Mouse (Mus musculus) neural tube, embryonic 11.5 days (tissue): ENCODE data around the gene Efcab6. TPM values are rescaled to one million over a fixed set of nuclear protein-coding genes. Genes with fewer than 3 reads are reported as not detected.
A peak's percentile ranks its signal among the peaks of the same experiment; 100 is the strongest.
"Not testable (repeated sequence)": the region's sequence is repeated elsewhere in the genome, so short reads cannot be mapped to it uniquely, and the experiment has no call there.

Experiments used
- ATAC-seq: fragments of 200-750 bp; cut with Nextera tagmentation; 2 replicates; pipeline ENCODE4 v1.8.0; 2017; ENCODE audit warnings: moderate number of reproducible peaks, mild to moderate bottlenecking, moderate TSS enrichment, moderate library complexity; ENCODE audit not compliant: insufficient read depth, low FRiP score, low TSS enrichment
- DNase-seq: peaks from one replicate; pipeline ENCODE4 v3.0.0-alpha.2; 2015; ENCODE audit warnings: low spot score
- H3K27ac ChIP-seq: fragments of 300-500 bp; sonication (generic); 2 replicates; pipeline ENCODE4 v1.5.1; 2014; ENCODE audit warnings: low read depth, mild to moderate bottlenecking, low read length
- H3K27me3 ChIP-seq: fragments of 300-500 bp; sonication (generic); 2 replicates; pipeline ENCODE4 v1.6.1; 2014; ENCODE audit warnings: mild to moderate bottlenecking, low read length, mixed read lengths; ENCODE audit not compliant: control insufficient read depth, insufficient read depth
- H3K36me3 ChIP-seq: fragments of 300-500 bp; sonication (generic); 2 replicates; pipeline ENCODE4 v1.6.1; 2014; ENCODE audit warnings: mild to moderate bottlenecking, low read length, moderate library complexity, mixed read lengths; ENCODE audit not compliant: control insufficient read depth, insufficient read depth
- H3K4me1 ChIP-seq: fragments of 300-500 bp; sonication (generic); 2 replicates; pipeline ENCODE4 v1.6.1; 2014; ENCODE audit warnings: low read length, mixed read lengths; ENCODE audit not compliant: control insufficient read depth, insufficient read depth
- H3K4me2 ChIP-seq: fragments of 300-500 bp; sonication (generic); 2 replicates; pipeline ENCODE4 v1.6.1; 2014; ENCODE audit warnings: low read depth, mild to moderate bottlenecking, moderate library complexity
- H3K4me3 ChIP-seq: fragments of 300-500 bp; sonication (generic); 2 replicates; pipeline ENCODE4 v1.5.1; 2014; ENCODE audit warnings: low read depth, low read length
- H3K9ac ChIP-seq: fragments of 300-500 bp; sonication (generic); 2 replicates; pipeline ENCODE4 v1.6.1; 2014; ENCODE audit warnings: mild to moderate bottlenecking, low read length
- H3K9me3 ChIP-seq: fragments of 300-500 bp; sonication (generic); 2 replicates; pipeline ENCODE4 v1.6.1; 2016; ENCODE audit warnings: low read length; ENCODE audit not compliant: control insufficient read depth
- WGBS: fragments of 180-500 bp; shearing (Covaris S2); extraction: QIAGEN DNeasy Blood & Tissue Kit; methylation state at CpG from one replicate; pipeline ENCODE4 v1.1.7; 2014; 5-methylcytosine and 5-hydroxymethylcytosine counted together
- polyA plus RNA-seq: library from polyadenylated mRNA; unstranded; fragments of >200 nt; fragmentation: Nextera tagmentation; extraction: Ambion mirVana; gene quantifications from 2 replicates; pipeline ENCODE4 v1.2.1, GENCODE M21; 2014

The Efcab6 gene
- polyA plus RNA-seq = 0.35 and 0.41 TPM in 2 replicates

GRCm38 (mm10) chr15:84065140-84065539 lies at the start of gene Efcab6:
Gene Efcab6 (minus strand): TSS chr15:84065379.
- Histone ChIP-seq H3K4me2 (peak within 1 kb of the TSS; percentile 55), H3K27me3 (peaks cover 17% of the 10 kb centered on the region), H3K4me3 (peak within 1 kb of the TSS; percentile 28), H3K36me3 (no peaks in the 10 kb centered on the region), H3K9me3 (peaks cover 3% of the 10 kb centered on the region; the same call in 1 of the 2 replicates), H3K4me1 (no peaks in the 10 kb centered on the region), H3K9ac (peak within 1 kb of the TSS; percentile 26), H3K27ac (no peak within 1 kb of the TSS)
- ATAC-seq (peak; percentile 27; the same call in 1 of the 2 replicates), DNase-seq (peak; percentile 69)
- 2% methylated on average over 29 of the region's 29 CpGs for WGBS

GRCm38 (mm10) chr15:84113873-84114272 lies 48.7 kb upstream of the Efcab6 start:
- H3K27me3 ChIP-seq = no peaks in the 10 kb centered on the region
- H3K4me3 ChIP-seq = no peak overlapping the region
- H3K4me1 ChIP-seq = no peaks in the 10 kb centered on the region
- H3K27ac ChIP-seq = no peak overlapping the region
- H3K9ac ChIP-seq = no peak overlapping the region
- DNase-seq (no peak), ATAC-seq (no peak)
- H3K9me3 ChIP-seq = no peaks in the 10 kb centered on the region
- H3K4me2 ChIP-seq = no peak overlapping the region
- no peaks in the 10 kb centered on the region for H3K36me3 ChIP-seq
- 80% methylated on average over 6 of the region's 6 CpGs for WGBS

- ATAC-seq = no peak
- peaks cover 22% of the 10 kb centered on the region for H3K27me3 ChIP-seq
- WGBS = 8% methylated on average over 13 of the region's 13 CpGs
Observed at GRCm38 (mm10) chr15:84108899-84109298, 43.7 kb upstream of the Efcab6 start.

GRCm38 (mm10) chr15:84105924-84106500 lies 40.8 kb upstream of the Efcab6 start:
- ATAC-seq = no peak
- H3K27ac ChIP-seq = no peak overlapping the region

More at GRCm38 (mm10) chr15:84108899-84109298, 43.7 kb upstream of the Efcab6 start:
- DNase-seq = peak; percentile 46
- Histone ChIP-seq H3K9ac (no peak overlapping the region), H3K4me1 (no peaks in the 10 kb centered on the region), H3K27ac (no peak overlapping the region), H3K9me3 (no peaks in the 10 kb centered on the region), H3K4me2 (no peak overlapping the region), H3K36me3 (no peaks in the 10 kb centered on the region), H3K4me3 (no peak overlapping the region)

GRCm38 (mm10) chr15:84105105-84105923 lies 40.1 kb upstream of the Efcab6 start, which contains the start of gene Sult4a1:
Gene Sult4a1 (minus strand): TSS chr15:84105754.
- ATAC-seq (no peak; the same call in 1 of the 2 replicates), DNase-seq (peak; percentile 63)
- Histone ChIP-seq H3K9me3 (no peaks in the 10 kb centered on the region), H3K4me2 (peak within 1 kb of the TSS; percentile 66), H3K36me3 (no peaks in the 10 kb centered on the region), H3K27ac (no peak within 1 kb of the TSS), H3K9ac (peak within 1 kb of the TSS; percentile 31), H3K4me3 (peak within 1 kb of the TSS; percentile 37), H3K4me1 (no peaks in the 10 kb centered on the region), H3K27me3 (peaks cover 22% of the 10 kb centered on the region)
- 4% methylated on average over 60 of the region's 77 CpGs for whole genome bisulfite sequencing

More at GRCm38 (mm10) chr15:84105924-84106500, 40.8 kb upstream of the Efcab6 start:
- Histone ChIP-seq H3K9ac (peak overlapping the region; percentile 31), H3K36me3 (no peaks in the 10 kb centered on the region), H3K9me3 (no peaks in the 10 kb centered on the region), H3K4me3 (peak overlapping the region; percentile 37), H3K4me2 (peak overlapping the region; percentile 66), H3K4me1 (no peaks in the 10 kb centered on the region), H3K27me3 (peaks cover 22% of the 10 kb centered on the region)
- WGBS = 16% methylated on average over 12 of the region's 12 CpGs
- DNase-seq = peak; percentile 12

- no peaks in the 10 kb centered on the region for H3K4me1 ChIP-seq
- no peaks in the 10 kb centered on the region for H3K9me3 ChIP-seq
- ATAC-seq = no peak
- H3K27ac ChIP-seq = no peak overlapping the region
- peak overlapping the region; percentile 66; the same call in 1 of the 2 replicates for H3K4me2 ChIP-seq
- WGBS = 73% methylated on average over 7 of the region's 7 CpGs
- peaks cover 22% of the 10 kb centered on the region for H3K27me3 ChIP-seq
- no peak for DNase-seq
- no peaks in the 10 kb centered on the region for H3K36me3 ChIP-seq
- H3K9ac ChIP-seq = 0 out of 2 replicates have a peak overlapping the region, but pooled peaks have one; percentile 31
- peak overlapping the region; percentile 37 for H3K4me3 ChIP-seq
Observed at GRCm38 (mm10) chr15:84104626-84105025, 39.4 kb upstream of the Efcab6 start.

- H3K4me2 ChIP-seq, DNase-seq, H3K27ac ChIP-seq, H3K27me3 ChIP-seq, H3K9ac ChIP-seq, ATAC-seq, H3K4me1 ChIP-seq, H3K4me3 ChIP-seq, H3K36me3 ChIP-seq, H3K9me3 ChIP-seq: not testable (repeated sequence)
- 83% methylated on average over 15 of the region's 15 CpGs for WGBS
Observed at GRCm38 (mm10) chr15:84097536-84097935, 32.4 kb upstream of the Efcab6 start.

- Histone ChIP-seq H3K27ac (no peak overlapping the region), H3K9me3 (no peaks in the 10 kb centered on the region), H3K36me3 (no peaks in the 10 kb centered on the region), H3K4me1 (no peaks in the 10 kb centered on the region), H3K27me3 (no peaks in the 10 kb centered on the region), H3K4me2 (no peak overlapping the region), H3K4me3 (no peak overlapping the region), H3K9ac (no peak overlapping the region)
- WGBS = 87% methylated on average over 8 of the region's 8 CpGs
- DNase-seq = no peak
- no peak for ATAC-seq
Observed at GRCm38 (mm10) chr15:84096051-84096450, 30.9 kb upstream of the Efcab6 start.
